Mouse (Mus musculus): ENCODE data around the gene Zcwpw1.

DNA sequence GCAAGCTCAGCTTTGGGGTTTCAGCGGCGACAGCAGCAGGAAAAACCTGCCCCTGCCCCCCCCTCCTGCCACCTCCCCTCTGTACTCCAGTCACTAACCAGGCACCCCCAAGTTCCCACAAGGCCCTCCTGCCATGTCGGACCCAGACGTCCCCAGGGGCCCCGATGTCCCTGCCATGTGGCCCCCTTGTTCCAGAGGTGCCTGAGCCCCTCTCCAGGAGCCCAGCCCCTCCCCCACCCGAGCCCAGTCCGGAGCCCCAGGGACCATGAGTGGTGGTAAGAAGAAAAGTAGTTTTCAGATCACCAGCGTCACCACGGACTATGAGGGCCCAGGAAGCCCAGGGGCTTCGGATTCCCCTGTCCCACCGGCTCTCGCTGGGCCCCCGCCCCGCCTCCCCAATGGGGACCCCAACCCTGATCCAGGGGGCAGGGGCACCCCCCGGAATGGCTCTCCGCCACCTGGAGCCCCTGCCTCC lies 40.7 kb upstream of the Zcwpw1 start:
- TF ChIP-seq CTCF (IDR thresholded peaks at IDR 0.05; ENCODE audit: borderline replicate concordance, insufficient read depth, low read depth, low read length) = no peak
- no peak for TF ChIP-seq POLR2A (IDR thresholded peaks at IDR 0.05; ENCODE audit: borderline replicate concordance, insufficient read depth, low read length)

Measured in cerebellum, adult 2 months (tissue).